Mouse (Mus musculus) kidney, adult 11 months (tissue): Measurements from ENCODE around the gene Ccdc50.
A peak's percentile ranks its signal among the peaks of the same experiment; 100 is the strongest.

ENCODE experiments used
- DNase-seq: peaks from one replicate; pipeline ENCODE4 v3.0.0; 2022

Ccdc50 gene

GRCm38 (mm10) chr16:27396951-27397350 is 8.3 kb downstream of the Ccdc50 start:
- DNase-seq: no peak

GRCm38 (mm10) chr16:27399026-27399718 is 10.5 kb downstream of the Ccdc50 start:
- DNase-seq: no peak

- DNase-seq: no peak
Observed at GRCm38 (mm10) chr16:27399719-27400253, 11.1 kb downstream of the Ccdc50 start.

- DNase-seq: no peak
Observed at GRCm38 (mm10) chr16:27401579-27401978, 12.9 kb downstream of the Ccdc50 start.

GRCm38 (mm10) chr16:27404107-27404506 is 15.4 kb downstream of the Ccdc50 start:
- DNase-seq: no peak

- no peak for DNase-seq
Observed at GRCm38 (mm10) chr16:27416937-27417584, 28.4 kb downstream of the Ccdc50 start.

GRCm38 (mm10) chr16:27417632-27418031 is 29.0 kb downstream of the Ccdc50 start:
- no peak for DNase-seq

GRCm38 (mm10) chr16:27420982-27421381 is 32.3 kb downstream of the Ccdc50 start:
- DNase-seq: no peak

GRCm38 (mm10) chr16:27435034-27435433 is 46.4 kb downstream of the Ccdc50 start:
- no peak for DNase-seq

GRCm38 (mm10) chr16:27443941-27444340 is 55.3 kb downstream of the Ccdc50 start:
- DNase-seq: peak; percentile 14

- no peak for DNase-seq
Observed at GRCm38 (mm10) chr16:27449360-27449759, 60.7 kb downstream of the Ccdc50 start.

- no peak for DNase-seq
Observed at GRCm38 (mm10) chr16:27450655-27451054, 62.0 kb downstream of the Ccdc50 start.

GRCm38 (mm10) chr16:27453396-27453795 is 64.7 kb downstream of the Ccdc50 start:
- peak; percentile 79 for DNase-seq

GRCm38 (mm10) chr16:27453823-27454222 is 65.2 kb downstream of the Ccdc50 start:
- no peak for DNase-seq

GRCm38 (mm10) chr16:27457273-27457672 is 68.6 kb downstream of the Ccdc50 start:
- peak; percentile 46 for DNase-seq

- DNase-seq: no peak
Observed at GRCm38 (mm10) chr16:27468731-27469130, 80.1 kb downstream of the Ccdc50 start.

GRCm38 (mm10) chr16:27471389-27471788 is 82.7 kb downstream of the Ccdc50 start:
- no peak for DNase-seq

GRCm38 (mm10) chr16:27483834-27484233 is 95.2 kb downstream of the Ccdc50 start:
- no peak for DNase-seq
